Mouse (Mus musculus) E14TG2a.4 (cell line): ENCODE results near the gene Zfp598.

ENCODE experiments used
- H3K27me3 ChIP-seq: 2 replicates; pipeline ENCODE4 v1.6.1; 2014; ENCODE audit warnings: low read length, control low read depth; ENCODE audit not compliant: insufficient read depth
- H3K36me3 ChIP-seq: 2 replicates; pipeline ENCODE4 v1.6.1; 2014; ENCODE audit warnings: low read length, control low read depth; ENCODE audit not compliant: insufficient read depth
- H3K4me1 ChIP-seq: replicated peaks from 2 replicates; pipeline ENCODE4 v1.6.1; 2014; ENCODE audit warnings: low read depth, low read length, control low read depth
- H3K4me3 ChIP-seq: replicated peaks from 2 replicates; pipeline ENCODE4 v1.5.1; 2014; ENCODE audit warnings: mild to moderate bottlenecking, low read length
- H3K9me3 ChIP-seq: 2 replicates; pipeline ENCODE4 v1.6.1; 2014; ENCODE audit warnings: low read length, control low read depth
- CTCF ChIP-seq: conservative IDR thresholded peaks from 2 replicates; pipeline ENCODE4 v1.5.1; 2014; ENCODE audit warnings: low read length
- NANOG ChIP-seq: IDR thresholded peaks from 2 replicates; pipeline ENCODE4 v1.6.1; 2014; ENCODE audit warnings: borderline replicate concordance, low read length, mixed read lengths
- POU5F1 ChIP-seq: IDR thresholded peaks from 2 replicates; pipeline ENCODE4 v1.6.1; 2014; ENCODE audit warnings: low read length, borderline replicate concordance

Zfp598 gene

DNA sequence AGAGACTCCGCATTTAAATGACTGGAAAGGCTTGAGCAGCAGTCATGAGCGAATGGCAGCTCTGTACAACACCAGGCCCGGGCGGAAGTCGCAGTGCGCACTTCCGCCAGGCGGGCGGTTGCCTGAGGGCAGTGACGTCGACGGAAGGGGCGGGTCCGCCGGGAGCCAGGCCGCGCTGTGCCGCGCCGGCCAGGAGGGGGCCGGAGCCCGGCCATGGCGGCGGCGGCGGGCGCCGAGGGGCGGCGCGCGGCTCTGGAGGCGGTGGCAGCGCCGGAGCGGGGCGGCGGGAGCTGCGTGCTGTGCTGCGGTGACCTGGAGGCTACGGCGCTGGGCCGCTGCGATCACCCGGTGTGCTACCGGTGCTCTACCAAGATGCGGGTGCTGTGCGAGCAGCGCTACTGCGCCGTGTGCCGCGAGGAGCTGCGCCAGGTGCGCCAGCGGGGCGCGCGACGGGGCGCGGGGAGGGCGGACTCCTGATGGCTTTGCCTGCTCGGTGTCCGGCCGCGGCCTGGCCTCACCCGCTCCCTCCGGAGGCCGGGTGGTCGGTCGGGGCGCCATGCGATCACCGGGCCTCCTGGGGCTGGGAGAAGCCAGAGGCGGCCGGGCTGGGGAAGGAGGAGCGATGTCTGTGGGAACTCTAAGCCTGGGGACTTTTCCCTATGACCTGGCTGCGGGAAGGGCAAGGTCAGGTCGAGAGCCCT lies at the start of gene Zfp598:
Zfp598 (plus strand) TSS at position 143 of the 701 bp plus-strand sequence.
- Histone ChIP-seq H3K36me3 (peaks cover 23% of the 10 kb centered on the region), H3K4me3 (peak within 1 kb of the TSS; percentile 94), H3K27me3 (no peaks in the 10 kb centered on the region), H3K4me1 (peaks cover 64% of the 10 kb centered on the region), H3K9me3 (no peaks in the 10 kb centered on the region)
- no peak for TF ChIP-seq NANOG
- no peak for TF ChIP-seq POU5F1
- TF ChIP-seq CTCF: no peak

DNA sequence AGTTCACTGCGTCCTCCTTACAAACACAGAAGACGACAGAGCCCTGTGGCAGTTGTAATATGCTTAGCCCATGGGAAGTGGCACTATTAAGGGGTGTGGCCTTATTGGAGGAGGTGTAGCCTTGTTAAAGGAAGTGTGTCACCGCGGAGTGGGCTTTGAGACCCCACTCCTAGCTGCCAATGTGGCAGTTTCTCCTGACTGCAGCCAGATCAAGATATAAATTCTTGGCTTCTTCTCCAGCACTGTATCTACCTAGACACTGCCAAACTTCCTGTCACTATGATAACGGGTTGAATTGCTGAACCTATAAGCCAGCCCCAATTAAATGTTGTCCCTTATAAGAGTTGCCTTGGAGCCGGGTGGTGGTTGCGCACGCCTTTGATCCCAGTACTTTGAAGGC lies 44.0 kb upstream of the Zfp598 start:
- Histone ChIP-seq H3K36me3 (peaks cover 99% of the 10 kb centered on the region), H3K27me3 (no peaks in the 10 kb centered on the region), H3K9me3 (no peaks in the 10 kb centered on the region), H3K4me1 (peaks cover 15% of the 10 kb centered on the region), H3K4me3 (no peak overlapping the region)
- no peak for TF ChIP-seq POU5F1
- no peak for TF ChIP-seq CTCF
- no peak for TF ChIP-seq NANOG

DNA sequence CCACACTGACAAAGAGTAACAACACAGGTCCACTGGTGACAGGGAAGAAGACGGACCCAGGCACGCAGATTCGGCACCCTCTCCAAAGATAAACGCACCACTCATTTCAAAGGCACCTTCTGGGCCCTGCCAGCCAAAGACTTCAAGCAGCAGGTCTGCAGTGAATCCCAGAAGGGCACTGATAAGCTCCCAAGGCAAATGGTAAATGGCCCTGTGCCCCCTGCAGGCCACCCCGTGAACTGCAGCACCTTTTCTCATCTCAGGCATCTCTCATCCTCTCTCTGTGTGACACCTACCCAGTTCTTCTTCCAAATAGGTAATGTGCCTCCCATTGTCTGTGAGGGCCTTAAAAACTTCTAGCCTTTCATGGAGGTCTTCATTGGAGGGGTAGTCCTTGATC lies 40.8 kb upstream of the Zfp598 start:
- no peaks in the 10 kb centered on the region for H3K9me3 ChIP-seq
- peaks cover 75% of the 10 kb centered on the region for H3K36me3 ChIP-seq
- H3K4me1 ChIP-seq: peaks cover 21% of the 10 kb centered on the region
- no peaks in the 10 kb centered on the region for H3K27me3 ChIP-seq
- no peak overlapping the region for H3K4me3 ChIP-seq
- TF ChIP-seq POU5F1 (no peak), CTCF (peak; percentile 96), NANOG (no peak)

DNA sequence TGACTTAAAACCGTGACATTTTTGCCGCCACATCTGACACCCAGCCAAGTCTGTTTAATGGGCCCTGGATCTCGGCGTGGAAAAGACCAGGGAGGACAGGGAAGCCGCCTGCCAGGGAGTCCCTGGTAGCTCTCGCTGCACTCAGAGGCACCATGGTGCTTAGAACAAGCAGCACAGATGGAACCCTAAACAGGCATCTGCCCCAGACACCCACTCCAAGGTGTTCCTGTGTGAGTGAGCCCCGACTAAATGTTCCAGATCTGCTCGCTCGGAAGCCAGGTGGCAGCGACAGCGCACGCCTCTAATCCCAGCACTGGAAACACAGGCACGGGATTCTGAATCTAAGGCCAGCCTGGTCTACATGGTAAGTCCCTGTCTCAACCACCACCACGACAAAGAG lies 39.4 kb upstream of the Zfp598 start:
- Histone ChIP-seq H3K9me3 (no peaks in the 10 kb centered on the region), H3K27me3 (no peaks in the 10 kb centered on the region), H3K36me3 (peaks cover 72% of the 10 kb centered on the region), H3K4me3 (no peak overlapping the region), H3K4me1 (peaks cover 34% of the 10 kb centered on the region)
- TF ChIP-seq NANOG: no peak
- TF ChIP-seq CTCF: no peak
- TF ChIP-seq POU5F1: no peak

DNA sequence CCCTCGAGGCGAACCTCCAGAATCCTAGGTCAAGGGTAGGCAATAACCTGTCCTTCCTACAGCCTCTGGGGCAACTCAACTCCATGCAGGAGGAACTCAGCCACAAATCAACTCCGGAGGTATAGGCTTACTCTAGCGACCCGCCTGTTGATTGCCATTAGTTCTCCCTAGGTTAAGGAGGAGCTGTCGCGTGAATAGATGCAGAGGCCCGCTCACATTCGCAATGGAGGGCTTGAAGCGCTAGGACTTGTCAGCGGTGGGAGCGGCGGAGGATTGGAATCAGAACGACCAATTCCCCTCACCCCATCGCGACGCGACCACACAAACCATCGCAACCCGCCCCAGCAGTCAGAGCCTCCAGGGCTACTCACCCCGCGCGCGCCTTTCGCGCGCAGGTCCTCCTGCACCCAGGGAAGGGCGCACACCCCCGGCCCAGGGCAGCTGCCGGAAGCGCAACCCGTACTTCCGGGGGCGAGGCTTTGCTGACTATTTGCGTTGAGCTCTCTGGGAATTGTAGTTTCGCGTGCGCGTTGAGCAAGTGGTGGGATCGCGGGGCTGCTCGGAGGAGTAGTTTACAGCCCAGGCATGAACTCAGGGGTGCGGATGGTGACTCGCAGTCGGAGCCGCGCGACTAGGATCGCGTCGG lies 37.2 kb upstream of the Zfp598 start, which contains the start of the genes Tsc2 and Nthl1:
Tsc2 (minus strand) TSS at position 464 of the 646 bp plus-strand sequence.
Nthl1 (plus strand) TSS at position 514 of the 646 bp plus-strand sequence.
- Histone ChIP-seq H3K4me1 (peaks cover 55% of the 10 kb centered on the region), H3K9me3 (no peaks in the 10 kb centered on the region), H3K27me3 (no peaks in the 10 kb centered on the region), H3K36me3 (peaks cover 66% of the 10 kb centered on the region), H3K4me3 (peak within 1 kb of the TSS; percentile 88)
- TF ChIP-seq CTCF: no peak
- TF ChIP-seq NANOG: no peak
- TF ChIP-seq POU5F1: no peak

DNA sequence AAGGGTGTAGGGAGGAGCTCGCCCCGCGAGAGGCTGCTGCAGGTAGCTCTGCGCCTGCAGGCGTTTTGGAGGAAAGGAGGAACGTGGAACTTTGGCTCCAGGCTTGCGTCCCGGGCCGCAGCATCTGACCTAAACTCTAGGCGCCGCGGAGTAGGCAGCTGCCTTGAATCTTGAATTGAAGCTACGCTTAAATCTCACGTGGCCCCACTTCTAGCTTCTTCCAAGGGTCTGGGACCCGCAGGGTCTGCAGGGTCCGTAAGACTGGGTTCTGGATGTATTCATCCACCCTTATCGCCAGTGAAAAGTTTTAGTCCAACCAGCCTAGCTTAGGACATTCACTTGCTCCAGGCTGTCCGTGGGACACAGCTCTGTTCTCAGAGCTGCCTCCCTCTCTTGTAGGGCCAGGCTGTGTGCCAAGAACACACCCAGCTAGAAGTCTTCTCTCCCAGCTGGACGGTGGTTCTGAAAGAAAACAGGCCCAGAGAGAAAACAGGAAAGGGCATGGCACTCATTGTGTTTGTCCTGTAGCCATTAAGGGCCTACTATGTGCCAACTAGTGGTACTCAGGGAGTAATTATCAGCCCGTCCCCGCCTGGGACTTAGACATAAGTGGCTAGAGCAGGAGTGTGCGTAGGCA lies 36.6 kb upstream of the Zfp598 start:
- peaks cover 62% of the 10 kb centered on the region for H3K4me1 ChIP-seq
- H3K27me3 ChIP-seq: no peaks in the 10 kb centered on the region
- H3K9me3 ChIP-seq: no peaks in the 10 kb centered on the region
- peak overlapping the region; percentile 88 for H3K4me3 ChIP-seq
- H3K36me3 ChIP-seq: peaks cover 66% of the 10 kb centered on the region
- TF ChIP-seq NANOG: no peak
- TF ChIP-seq POU5F1: no peak
- TF ChIP-seq CTCF: no peak

DNA sequence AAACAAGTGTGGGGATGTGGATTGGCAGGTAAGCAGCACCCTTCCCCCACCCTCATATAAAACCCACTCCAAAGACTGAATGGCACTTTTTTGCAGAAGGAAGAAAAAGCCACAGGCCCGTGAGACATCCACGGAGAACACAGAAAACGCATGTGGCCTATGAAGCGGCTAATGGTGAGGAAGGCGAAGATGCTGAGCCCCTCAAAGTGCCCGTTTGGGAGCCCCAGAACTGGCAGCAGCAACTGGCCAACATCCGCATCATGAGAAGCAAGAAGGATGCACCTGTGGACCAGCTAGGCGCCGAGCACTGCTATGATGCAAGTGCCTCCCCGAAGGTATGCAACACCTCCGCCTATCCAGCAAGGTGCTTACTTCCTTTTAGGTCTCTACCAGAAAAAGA lies 35.7 kb upstream of the Zfp598 start:
- Histone ChIP-seq H3K36me3 (peaks cover 66% of the 10 kb centered on the region), H3K4me3 (0 out of 2 replicates have a peak overlapping the region, but pooled peaks have one; percentile 88), H3K27me3 (no peaks in the 10 kb centered on the region), H3K9me3 (no peaks in the 10 kb centered on the region), H3K4me1 (peaks cover 71% of the 10 kb centered on the region)
- TF ChIP-seq POU5F1 (no peak), NANOG (no peak), CTCF (no peak)

DNA sequence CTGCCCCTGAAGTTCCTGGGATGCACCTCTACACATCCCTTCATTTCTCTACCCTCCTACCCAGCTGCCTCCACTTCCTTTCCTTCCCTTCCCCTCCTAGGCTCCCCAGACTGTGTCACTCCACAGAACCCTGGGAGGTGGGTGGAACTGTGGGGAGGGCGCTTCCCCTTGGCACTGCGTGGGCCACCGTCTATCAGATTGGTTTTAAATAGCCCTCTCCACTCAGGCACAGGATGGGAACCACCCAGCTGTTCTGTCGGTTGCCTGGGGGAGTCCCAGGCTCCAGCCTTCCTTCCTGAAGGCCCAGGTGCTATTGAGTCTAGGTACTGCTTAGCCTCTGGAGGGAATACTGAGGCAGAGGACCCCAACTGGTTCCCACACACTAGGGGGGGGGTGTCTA lies 34.5 kb upstream of the Zfp598 start:
- H3K9me3 ChIP-seq: no peaks in the 10 kb centered on the region
- H3K27me3 ChIP-seq: no peaks in the 10 kb centered on the region
- H3K4me3 ChIP-seq: no peak overlapping the region; the same call in 1 of the 2 replicates
- no peak for TF ChIP-seq CTCF
- no peak for TF ChIP-seq NANOG
- no peak for TF ChIP-seq POU5F1
- peaks cover 78% of the 10 kb centered on the region for H3K4me1 ChIP-seq
- peaks cover 66% of the 10 kb centered on the region for H3K36me3 ChIP-seq
